Mouse (Mus musculus): ENCODE measurements around the gene Grap. TPM values are rescaled to one million over a fixed set of nuclear protein-coding genes. Genes with fewer than 3 reads are reported as not detected.
"Not testable (repeated sequence)": the region's sequence is repeated elsewhere in the genome, so short reads cannot be mapped to it uniquely, and the experiment has no call there.

The Grap gene
- 10 to 100 TPM in 1 of 2 experiments, 1 to 10 TPM in 1; 5.4 to 10.7 TPM for total RNA-seq (2021)
- polyA plus RNA-seq (2012; rRNA removed) = 10.4 and 12.4 TPM in 2 replicates
- long read RNA-seq, transcript Grap-201 (5 exons, 1,662 nt) = major isoform, 10 of 10 reads
- long read RNA-seq, partial matches to known transcripts = 0 of 10 reads
- long read RNA-seq, other reads (novel, unspliced or antisense) = 0 of 10 reads

GRCm38 (mm10) chr11:61652686-61653447 lies at the start of gene Grap:
TSS of gene Grap (plus strand) at chr11:61653265.
- DNase-seq = peak; percentile 27

- DNase-seq = peak; percentile 29
These were observed 45.0 kb upstream of the Grap start for GRCm38 (mm10) chr11:61608072-61608471.

GRCm38 (mm10) chr11:61611197-61611596 lies 41.9 kb upstream of the Grap start:
- no peak for DNase-seq

GRCm38 (mm10) chr11:61612116-61612635 lies 40.9 kb upstream of the Grap start:
- no peak for DNase-seq

DNA sequence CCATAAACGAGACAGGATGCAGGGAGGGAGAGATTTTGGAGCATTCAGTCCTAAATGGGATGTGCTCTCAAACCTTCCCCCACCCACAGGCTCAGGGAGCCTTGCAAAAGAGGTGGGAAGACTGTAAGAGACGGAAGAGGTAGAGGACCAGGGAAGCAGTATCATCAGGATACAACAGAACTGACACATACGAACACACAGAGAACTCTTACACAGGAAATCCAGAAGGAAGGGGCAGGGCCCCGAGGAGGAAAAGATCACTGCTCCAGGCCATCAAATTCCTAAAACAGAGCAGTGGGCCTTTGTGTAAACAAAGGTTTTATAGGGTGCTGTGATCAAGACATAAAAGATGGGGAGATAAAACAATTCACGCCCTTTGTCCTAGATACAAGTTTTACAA lies 38.7 kb upstream of the Grap start:
- no peak for DNase-seq

DNA sequence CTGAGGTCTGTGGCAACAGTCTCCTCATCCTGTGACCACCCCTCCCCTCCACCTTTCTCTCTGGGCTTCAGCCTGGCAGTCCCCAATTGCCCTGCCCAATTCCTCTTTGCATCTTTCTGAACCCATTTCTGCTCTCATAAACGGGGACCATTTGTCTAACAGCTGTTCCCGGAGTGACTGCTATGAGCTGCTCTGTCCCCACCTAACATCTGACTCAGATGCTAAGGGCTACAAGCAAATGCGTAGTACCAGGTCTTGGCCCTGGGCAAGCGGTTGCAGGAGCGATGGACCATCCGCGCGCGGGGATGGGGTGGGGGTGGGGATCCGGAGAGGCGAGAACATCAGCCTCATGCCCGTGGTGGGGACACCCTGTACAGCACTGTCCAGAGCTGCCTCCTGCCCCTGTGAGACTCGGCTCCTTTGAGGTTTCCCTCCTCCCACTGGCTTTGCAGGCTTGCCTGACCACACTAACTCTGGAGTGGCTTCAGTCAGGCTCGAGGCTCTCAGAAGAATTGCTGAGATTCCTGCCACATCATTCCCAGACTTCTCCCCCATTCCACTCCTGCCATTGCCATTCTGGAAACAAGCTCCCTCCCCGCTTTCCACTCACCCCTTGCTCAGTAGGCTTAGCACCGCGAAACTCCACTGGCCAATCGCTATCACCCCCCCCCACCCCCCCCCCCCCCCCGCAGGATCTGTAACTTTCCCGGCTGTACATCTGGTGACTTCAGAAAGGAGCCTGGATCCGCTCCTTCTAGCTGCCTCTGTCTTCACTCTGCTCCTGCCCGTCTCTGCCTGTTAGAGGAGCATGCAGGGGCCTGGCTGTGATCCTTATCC lies 37.2 kb upstream of the Grap start:
- DNase-seq = peak; percentile 11

- DNase-seq = no peak
These were observed 36.4 kb upstream of the Grap start for GRCm38 (mm10) chr11:61616523-61617292.

DNA sequence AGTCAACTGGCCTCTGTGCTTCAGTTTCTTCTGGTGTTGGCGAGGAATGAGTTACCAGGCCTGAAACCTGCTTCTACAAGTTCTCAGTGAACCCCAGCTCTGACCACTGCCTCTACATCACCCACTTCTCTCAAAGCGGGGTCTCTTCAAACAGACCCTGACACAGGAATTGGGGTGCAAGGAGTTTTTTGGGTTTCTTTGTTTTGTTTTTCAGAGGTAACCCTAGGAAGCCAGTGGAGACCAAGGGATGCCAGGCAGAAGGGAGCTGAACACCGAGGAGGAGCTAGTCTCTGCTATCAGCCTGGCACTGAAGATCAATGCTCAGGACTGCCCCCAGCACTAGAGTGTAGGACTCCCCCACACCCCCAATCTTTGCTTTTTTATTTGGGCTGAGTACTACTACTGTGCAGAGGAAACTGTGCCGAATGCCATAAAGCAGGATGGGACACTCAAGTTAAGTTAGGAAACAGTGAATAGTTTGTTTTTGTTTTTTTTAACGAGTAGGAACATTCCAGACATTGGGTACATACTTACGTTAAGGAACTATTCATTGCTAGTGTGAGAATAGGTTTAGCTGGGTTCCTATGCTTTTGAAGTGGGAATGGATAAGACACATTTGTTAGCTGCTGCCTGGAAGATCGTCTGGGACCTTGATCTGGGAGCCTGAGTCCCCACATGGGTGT lies 35.6 kb upstream of the Grap start:
- no peak for DNase-seq

GRCm38 (mm10) chr11:61618131-61618530 lies 34.9 kb upstream of the Grap start:
- no peak for DNase-seq

DNA sequence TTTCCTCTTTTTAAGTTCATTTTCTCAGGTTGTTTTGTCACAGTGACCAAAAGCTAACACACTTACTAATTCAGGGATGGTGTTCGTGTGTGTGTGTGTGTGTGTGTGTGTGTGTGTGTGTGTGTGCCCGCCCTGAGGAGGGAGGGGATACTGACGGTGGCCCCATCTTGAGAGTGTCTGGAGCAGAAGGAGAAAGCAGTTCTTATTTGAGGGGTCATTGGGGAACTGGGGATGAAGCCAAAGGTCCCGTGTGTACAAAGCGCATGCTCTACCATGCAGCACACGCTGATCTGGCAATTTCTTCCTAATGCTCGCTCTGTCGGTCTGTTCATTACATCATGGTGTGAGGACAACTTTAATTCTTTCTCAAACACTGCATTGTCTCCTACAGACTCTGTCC lies 34.5 kb upstream of the Grap start:
- DNase-seq = no peak

GRCm38 (mm10) chr11:61619356-61619755 lies 33.7 kb upstream of the Grap start:
- no peak for DNase-seq

- peak; percentile 71 for DNase-seq
These were observed 33.2 kb upstream of the Grap start for GRCm38 (mm10) chr11:61619791-61620241.

DNA sequence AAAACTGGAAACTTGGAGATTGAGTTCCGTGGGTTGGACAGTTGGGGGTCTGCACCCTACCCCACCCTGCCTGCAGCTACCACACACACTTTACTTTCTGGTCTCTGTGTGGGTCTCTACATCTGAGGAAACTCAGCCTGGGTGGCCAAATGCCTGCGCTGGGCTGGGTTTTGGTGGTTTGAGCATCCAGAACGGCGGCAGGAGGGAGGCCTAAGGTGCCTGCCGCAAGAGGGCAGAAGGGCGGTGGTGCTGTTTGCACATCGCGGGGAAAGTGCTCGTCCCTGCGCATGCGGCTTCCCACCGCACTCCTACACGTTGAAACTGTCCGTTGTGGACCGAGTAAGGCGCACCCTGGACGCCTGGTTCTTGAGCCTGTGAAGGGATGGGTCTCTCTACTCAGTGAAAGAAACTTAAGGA lies 32.8 kb upstream of the Grap start:
- peak; percentile 80 for DNase-seq

DNA sequence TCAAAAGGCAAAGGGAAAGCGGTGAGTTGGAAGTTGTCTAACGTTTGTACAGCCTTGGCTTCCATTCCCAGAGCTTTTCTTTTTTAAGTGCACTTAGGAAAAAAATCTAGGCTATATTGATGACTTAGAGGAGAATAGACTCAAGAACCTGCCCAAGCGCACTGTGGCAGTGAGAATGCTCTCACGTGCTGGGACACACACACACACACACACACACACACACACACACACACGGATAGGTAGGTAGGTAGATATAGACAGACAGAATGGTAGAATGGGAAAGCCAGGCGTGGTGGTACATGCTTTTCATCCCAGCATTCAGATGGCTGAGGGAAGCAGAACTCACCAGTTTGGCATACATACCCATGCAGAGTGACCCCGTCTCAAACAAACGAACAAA lies 32.3 kb upstream of the Grap start:
- no peak for DNase-seq

GRCm38 (mm10) chr11:61625136-61625535 lies 27.9 kb upstream of the Grap start:
- DNase-seq = no peak

- no peak for DNase-seq
These were observed 26.6 kb upstream of the Grap start for GRCm38 (mm10) chr11:61626509-61626908.

GRCm38 (mm10) chr11:61629621-61630020 lies 23.4 kb upstream of the Grap start:
- no peak for DNase-seq

- DNase-seq = not testable (repeated sequence)
These were observed 16.8 kb upstream of the Grap start for GRCm38 (mm10) chr11:61636309-61636708.

DNA sequence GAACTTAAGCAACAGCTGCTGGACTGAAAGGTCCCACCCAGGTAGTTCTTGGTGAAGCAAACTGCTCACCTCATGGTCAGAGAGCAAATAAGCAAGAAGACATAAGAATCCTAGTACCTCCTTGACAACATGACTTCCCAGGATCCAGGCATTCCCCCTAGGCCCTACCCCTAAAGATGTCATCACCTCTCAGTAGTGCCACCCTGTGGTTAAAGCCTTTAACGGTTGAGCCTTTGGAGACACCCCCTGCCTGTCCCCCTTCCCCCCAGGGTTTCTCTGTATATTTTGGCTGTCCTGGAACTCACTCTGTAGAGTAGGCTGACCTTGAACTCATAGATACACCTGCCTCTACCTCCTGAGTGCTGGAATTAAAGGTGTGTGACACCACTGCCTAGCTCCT lies 15.7 kb upstream of the Grap start:
- DNase-seq = no peak

GRCm38 (mm10) chr11:61637856-61638255 lies 15.2 kb upstream of the Grap start:
- no peak for DNase-seq
